Mouse (Mus musculus) megakaryocyte-erythroid progenitor cell, adult 5 weeks (primary cell): ENCODE measurements around the gene Gm17304. TPM values are rescaled to one million over a fixed set of nuclear protein-coding genes. Genes with fewer than 3 reads are reported as not detected.

Experiments
- polyA plus RNA-seq: library from polyadenylated mRNA; stranded (reverse); fragments of >175 nt; gene quantifications from 2 replicates; pipeline ENCODE4 v1.2.3, GENCODE M21; 2012

Gm17304 gene
- not detected in 2 replicates for polyA plus RNA-seq

DNA sequence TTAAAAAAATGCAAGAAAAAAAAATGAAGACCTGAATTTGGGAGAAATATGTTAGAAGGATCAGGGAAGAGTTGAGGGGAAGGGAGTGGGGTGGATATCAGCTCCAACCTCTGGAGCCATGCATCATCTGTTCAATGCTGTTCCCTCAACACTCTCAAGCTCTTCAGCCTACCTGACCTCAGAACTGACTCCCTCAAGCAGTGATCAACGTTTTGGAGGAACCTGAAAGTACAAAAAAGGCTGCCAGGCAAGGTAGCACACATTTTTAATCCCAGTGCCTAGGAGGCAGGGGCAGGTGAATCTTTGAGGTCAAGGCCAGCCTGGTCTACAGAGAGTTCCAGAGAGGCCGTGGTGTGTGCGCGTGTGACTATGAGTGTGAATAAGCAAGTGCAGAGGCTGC is at the start of gene Gm17304:
Gene Gm17304, plus strand, starts transcription at position 301 of the 400 bp plus-strand sequence.

Other genes with a start within 250 kb of the Gm17304 start
- not detected in 2 replicates for gene Barhl2, start 150.9 kb upstream of the Gm17304 start, polyA plus RNA-seq
- gene Zfp644, start 88.2 kb downstream of the Gm17304 start, polyA plus RNA-seq, result 14.7 and 16.8 TPM in 2 replicates